Mouse (Mus musculus) v-Abl transformed pro-B cells (cell line): ENCODE measurements around the gene Crtc2.

Experiments
- in situ Hi-C, 2 experiments: fragments of 400-800 bp; cut with MboI; formaldehyde crosslinking; loops; one replicate each; pipeline ENCODE4 v1.15.1; 2025; ENCODE audit not compliant: unreplicated experiment in 2 of 2

The Crtc2 gene

GRCm38 (mm10) chr3:90292345-90293275, 38.6 kb downstream of the Crtc2 start, which contains the start of gene Gatad2b:
Gatad2b (plus strand) TSS chr3:90293178.
- in situ Hi-C loops: no loop called here

GRCm38 (mm10) chr3:90293352-90294063, 39.5 kb downstream of the Crtc2 start:
- in situ Hi-C loops: no loop called here

GRCm38 (mm10) chr3:90294064-90294440, 40.1 kb downstream of the Crtc2 start:
- in situ Hi-C loops: no loop called here

- in situ Hi-C loops: no loop called here
Measured at GRCm38 (mm10) chr3:90294651-90295050, 40.7 kb downstream of the Crtc2 start.

GRCm38 (mm10) chr3:90305801-90306200, 51.8 kb downstream of the Crtc2 start:
- in situ Hi-C loops: no loop called here

GRCm38 (mm10) chr3:90309589-90309988, 55.6 kb downstream of the Crtc2 start:
- in situ Hi-C loops: no loop called here

GRCm38 (mm10) chr3:90313367-90313766, 59.4 kb downstream of the Crtc2 start:
- in situ Hi-C loops: no loop called here
